Mouse (Mus musculus): Measurements from ENCODE around the gene Wfdc12. TPM values are rescaled to one million over a fixed set of nuclear protein-coding genes. Genes with fewer than 3 reads are reported as not detected.

Gene Wfdc12
- total RNA-seq, 2 experiments from 2014 or later, result not detected

- intact Hi-C loops (cut with DNase I), result loop anchor here (2.0 kb wide), 2 partner anchors 38 to 138 kb away; no protein-coding TSS in a partner anchor
- TF ChIP-seq CTCF (IDR thresholded peaks at IDR 0.05), result no peak
- no peak overlapping the region for H3K4me3 ChIP-seq
- H3K27ac ChIP-seq, result peak overlapping the region; percentile 66
- DNase-seq (ENCODE audit: extremely low spot score in 1 of 2, low spot score in 2 of 2), result peak; percentile 52 to 76
These were observed 15.6 kb downstream of the Wfdc12 start for GRCm38 (mm10) chr2:164174649-164175395.

- DNase-seq (ENCODE audit: extremely low spot score in 1 of 2, low spot score in 2 of 2), result no peak
- TF ChIP-seq CTCF (IDR thresholded peaks at IDR 0.05), result no peak
- peak overlapping the region; percentile 59 for H3K27ac ChIP-seq
- intact Hi-C loops (cut with DNase I), result no loop called here
- H3K4me3 ChIP-seq, result no peak overlapping the region
These were observed 17.0 kb downstream of the Wfdc12 start for GRCm38 (mm10) chr2:164173394-164173793.

- intact Hi-C loops (cut with DNase I), result loop anchor here (2.0 kb wide), 1 partner anchor 34 kb away; no protein-coding TSS in a partner anchor
- H3K4me3 ChIP-seq, result peak within 1 kb of the TSS; percentile 36
- DNase-seq (ENCODE audit: extremely low spot score in 1 of 2, low spot score in 2 of 2), result peak in 1 of 2 experiments; percentile 55
- H3K27ac ChIP-seq, result peak within 1 kb of the TSS; percentile 80
- TF ChIP-seq CTCF (IDR thresholded peaks at IDR 0.05), result no peak
These were observed 19.5 kb downstream of the Wfdc12 start, which contains the start of gene Kcns1 for GRCm38 (mm10) chr2:164170902-164171301. Gene Kcns1 (minus strand): TSS chr2:164171113.

GRCm38 (mm10) chr2:164170326-164170725 lies 20.1 kb downstream of the Wfdc12 start:
- H3K4me3 ChIP-seq, result peak overlapping the region; percentile 36
- peak overlapping the region; percentile 80 for H3K27ac ChIP-seq
- peak in 1 of 2 experiments; percentile 25 for DNase-seq (ENCODE audit: extremely low spot score in 1 of 2, low spot score in 2 of 2)
- intact Hi-C loops (cut with DNase I), result loop anchor here (2.0 kb wide), 1 partner anchor 34 kb away; no protein-coding TSS in a partner anchor
- TF ChIP-seq CTCF (IDR thresholded peaks at IDR 0.05), result no peak

- Histone ChIP-seq H3K27ac (no peak overlapping the region), H3K4me3 (peak overlapping the region; percentile 39)
- peak; percentile 43 to 56 for DNase-seq (ENCODE audit: extremely low spot score in 1 of 2, low spot score in 2 of 2)
- intact Hi-C loops (cut with DNase I), result no loop called here
- peak; percentile 33 for TF ChIP-seq CTCF (IDR thresholded peaks at IDR 0.05)
These were observed 21.8 kb downstream of the Wfdc12 start for GRCm38 (mm10) chr2:164168571-164168946.

GRCm38 (mm10) chr2:164167752-164168570 lies 22.4 kb downstream of the Wfdc12 start:
- Histone ChIP-seq H3K27ac (no peak overlapping the region), H3K4me3 (peak overlapping the region; percentile 39)
- no peak for TF ChIP-seq CTCF (IDR thresholded peaks at IDR 0.05)
- DNase-seq (ENCODE audit: extremely low spot score in 1 of 2, low spot score in 2 of 2), result peak in 1 of 2 experiments; percentile 29
- intact Hi-C loops (cut with DNase I), result no loop called here

GRCm38 (mm10) chr2:164164941-164165340 lies 25.5 kb downstream of the Wfdc12 start:
- no peak for DNase-seq (ENCODE audit: extremely low spot score in 1 of 2, low spot score in 2 of 2)
- H3K27ac ChIP-seq, result no peak overlapping the region
- TF ChIP-seq CTCF (IDR thresholded peaks at IDR 0.05), result no peak
- intact Hi-C loops (cut with DNase I), result no loop called here
- no peak overlapping the region for H3K4me3 ChIP-seq

GRCm38 (mm10) chr2:164161515-164162055 lies 28.8 kb downstream of the Wfdc12 start:
- DNase-seq (ENCODE audit: extremely low spot score in 1 of 2, low spot score in 2 of 2), result no peak
- intact Hi-C loops (cut with DNase I), result no loop called here
- Histone ChIP-seq H3K27ac (no peak overlapping the region), H3K4me3 (no peak overlapping the region)
- no peak for TF ChIP-seq CTCF (IDR thresholded peaks at IDR 0.05)

- intact Hi-C loops (cut with DNase I), result no loop called here
- DNase-seq (ENCODE audit: extremely low spot score in 1 of 2, low spot score in 2 of 2), result no peak
- no peak overlapping the region for H3K4me3 ChIP-seq
- TF ChIP-seq CTCF (IDR thresholded peaks at IDR 0.05), result no peak
- no peak overlapping the region for H3K27ac ChIP-seq
These were observed 31.6 kb downstream of the Wfdc12 start for GRCm38 (mm10) chr2:164158838-164159237.

GRCm38 (mm10) chr2:164156158-164156557 lies 34.2 kb downstream of the Wfdc12 start:
- intact Hi-C loops (cut with DNase I), result no loop called here
- TF ChIP-seq CTCF (IDR thresholded peaks at IDR 0.05), result no peak
- Histone ChIP-seq H3K4me3 (no peak overlapping the region), H3K27ac (no peak overlapping the region)
- no peak for DNase-seq (ENCODE audit: extremely low spot score in 1 of 2, low spot score in 2 of 2)

- H3K27ac ChIP-seq, result no peak overlapping the region
- TF ChIP-seq CTCF (IDR thresholded peaks at IDR 0.05), result no peak
- intact Hi-C loops (cut with DNase I), result no loop called here
- no peak for DNase-seq (ENCODE audit: extremely low spot score in 1 of 2, low spot score in 2 of 2)
- H3K4me3 ChIP-seq, result no peak overlapping the region
These were observed 36.4 kb downstream of the Wfdc12 start for GRCm38 (mm10) chr2:164154007-164154406.

GRCm38 (mm10) chr2:164152341-164152740 lies 38.1 kb downstream of the Wfdc12 start:
- no peak for TF ChIP-seq CTCF (IDR thresholded peaks at IDR 0.05)
- intact Hi-C loops (cut with DNase I), result no loop called here
- H3K27ac ChIP-seq, result no peak overlapping the region
- no peak for DNase-seq (ENCODE audit: extremely low spot score in 1 of 2, low spot score in 2 of 2)
- H3K4me3 ChIP-seq, result no peak overlapping the region

Data from left cerebral cortex, adult 2 months (tissue).